9 mouse cellular contexts compared by ENCODE assay signal in genomic region chr7:139877167-139877792, GRCm38 (mm10). TPM values are rescaled to one million over a fixed set of nuclear protein-coding genes. Genes with fewer than 3 reads are reported as not detected.
DNase-seq lines count a peak whose midpoint lies in the region; ATAC-seq lines count a peak whose summit lies in the region.
"Had no signal": no experiment of that assay in that cellular context is flagged by ENCODE, and none has a peak within 500 bp of the region (broad histone marks: within the 10 kb centered on the region; RNA-seq: fewer than 3 reads in every experiment).

No protein-coding gene starts in this region.

- ATAC-seq in inflammation-experienced regulatory T-cells, adult 6 months: no peak

- peak; percentile 60 to 70 for DNase-seq in left cerebral cortex, adult 18-20 months (ENCODE audit: low spot score in 2 of 2)
- no peak for DNase-seq in left cerebral cortex, adult 8-10 months (ENCODE audit: low spot score in 2 of 2)
- peak; percentile 5 for DNase-seq in Muller cell, postnatal 12 days (ENCODE audit: inconsistent ontology term)
- peak; percentile 77 to 81 for DNase-seq in cerebellum, postnatal 14 days
- DNase-seq in kidney, postnatal 10 days: peak; percentile 44
- peak; percentile 67 to 68 for DNase-seq in right cerebral cortex, adult 2 months (ENCODE audit: low spot score in 2 of 2)
- no peak for DNase-seq in thymus, adult 18-20 months

RNA-seq across cellular contexts. Expression of gene Kndc1, which starts 17.2 kb away (rescaled TPM):
- 10 to 100 TPM; 67.7 to 74.7 TPM for total RNA-seq in left cerebral cortex, adult 18-20 months (2021)
- total RNA-seq in left cerebral cortex, adult 8-10 months (2022): 10 to 100 TPM; 77.0 to 82.3 (median 80.2) TPM
- under 1 TPM; 0.20 to 0.49 (median 0.38) TPM for polyA plus RNA-seq in inflammation-experienced regulatory T-cells, adult 6 months (2017; shearing (Covaris generic))

RNA-seq across cellular contexts. Expression of gene Adgra1, which starts 43.3 kb away (rescaled TPM):
- 10 to 100 TPM; 57.0 to 71.9 TPM for total RNA-seq in left cerebral cortex, adult 18-20 months (2021)
- 10 to 100 TPM; 47.0 to 62.4 (median 50.4) TPM for total RNA-seq in left cerebral cortex, adult 8-10 months (2022)
- polyA plus RNA-seq in inflammation-experienced regulatory T-cells, adult 6 months (2017; shearing (Covaris generic)): not detected
- total RNA-seq: heart, postnatal 14 days had no signal

Comparison
In these comparisons a context has a peak if more than half of its experiments do, and no peak if none do; other contexts are left out.
1. DNase-seq: peak in left cerebral cortex, adult 18-20 months (2 of 2), Muller cell, postnatal 12 days (single experiment), cerebellum, postnatal 14 days (2 of 2), kidney, postnatal 10 days (single experiment) and right cerebral cortex, adult 2 months (2 of 2); none in left cerebral cortex, adult 8-10 months (0 of 2) and thymus, adult 18-20 months (0 of 2).